Mouse (Mus musculus) thymus, adult 2 months (tissue): Measurements from ENCODE around the gene Spef2. TPM values are rescaled to one million over a fixed set of nuclear protein-coding genes. Genes with fewer than 3 reads are reported as not detected.
"Not testable (repeated sequence)": the region's sequence is repeated elsewhere in the genome, so short reads cannot be mapped to it uniquely, and the experiment has no call there.

ENCODE experiments used
- DNase-seq: peaks from one replicate; pipeline ENCODE4 v3.0.0; 2021
- H3K27ac ChIP-seq: fragments of 200-500 bp; 2 replicates; pipeline ENCODE4 v1.5.1; 2012; ENCODE audit warnings: low read length, control low read depth; ENCODE audit not compliant: control insufficient read depth, insufficient read depth
- H3K27me3 ChIP-seq: fragments of 200-500 bp; 2 replicates; pipeline ENCODE4 v1.6.1; 2012; ENCODE audit warnings: mild to moderate bottlenecking, low read length, moderate library complexity, mixed read lengths; ENCODE audit not compliant: control insufficient read depth, insufficient read depth
- H3K36me3 ChIP-seq: fragments of 200-500 bp; 2 replicates; pipeline ENCODE4 v1.6.1; 2012; ENCODE audit warnings: mild to moderate bottlenecking, low read length, moderate library complexity; ENCODE audit not compliant: control insufficient read depth, insufficient read depth
- H3K4me1 ChIP-seq: fragments of 200-500 bp; replicated peaks from 2 replicates; pipeline ENCODE4 v1.6.1; 2012; ENCODE audit warnings: low read length; ENCODE audit not compliant: control insufficient read depth, insufficient read depth
- H3K4me3 ChIP-seq: fragments of 200-500 bp; 2 replicates; pipeline ENCODE4 v1.5.1; 2012; ENCODE audit warnings: mild to moderate bottlenecking, low read length, control low read depth, moderate library complexity; ENCODE audit not compliant: control insufficient read depth, insufficient read depth
- CTCF ChIP-seq: fragments of 200-500 bp; IDR thresholded peaks from 2 replicates; pipeline ENCODE4 v1.5.1; 2012; ENCODE audit warnings: mild to moderate bottlenecking, control low read depth, low read length, moderate library complexity, borderline replicate concordance; ENCODE audit not compliant: control insufficient read depth, poor library complexity, insufficient read depth; ENCODE audit errors: extremely low read depth
- POLR2A ChIP-seq: fragments of 200-500 bp; IDR thresholded peaks from 2 replicates; pipeline ENCODE4 v1.6.1; 2012; ENCODE audit warnings: mild to moderate bottlenecking, low read length, control low read depth, moderate library complexity; ENCODE audit not compliant: control insufficient read depth, poor library complexity, insufficient read depth; ENCODE audit errors: extremely low read depth
- WGBS: fragments of 180-500 bp; shearing (Covaris S2); methylation state at CpG from one replicate; pipeline ENCODE4 v1.1.7; 2018; 5-methylcytosine and 5-hydroxymethylcytosine counted together
- polyA plus RNA-seq: library from polyadenylated mRNA; depleted of rRNA; stranded (reverse); fragments of >200 nt; gene quantifications from 2 replicates; pipeline ENCODE4 v1.2.3, GENCODE M21; 2012

Spef2 gene
- polyA plus RNA-seq, 1 experiment, result 0.18 TPM

- Histone ChIP-seq H3K4me1 (peaks cover 4% of the 10 kb centered on the region), H3K4me3 (no peak overlapping the region), H3K36me3 (no peaks in the 10 kb centered on the region), H3K27me3 (no peaks in the 10 kb centered on the region), H3K27ac (no peak overlapping the region)
- DNase-seq, result no peak
- TF ChIP-seq CTCF (no peak), POLR2A (no peak)
- 88% methylated on average over 6 of the region's 6 CpGs for WGBS
Observed at GRCm38 (mm10) chr15:9565396-9565795, 183.3 kb downstream of the Spef2 start.

- Histone ChIP-seq H3K4me3 (no peak overlapping the region), H3K36me3 (no peaks in the 10 kb centered on the region), H3K4me1 (peaks cover 4% of the 10 kb centered on the region), H3K27ac (no peak overlapping the region), H3K27me3 (no peaks in the 10 kb centered on the region)
- WGBS, result 45% methylated on average over 3 of the region's 3 CpGs
- DNase-seq, result no peak
- no peak for TF ChIP-seq CTCF
- TF ChIP-seq POLR2A, result no peak
Observed at GRCm38 (mm10) chr15:9564156-9564555, 184.5 kb downstream of the Spef2 start.

GRCm38 (mm10) chr15:9557264-9557663, 191.4 kb downstream of the Spef2 start:
- not testable (repeated sequence) for H3K4me3 ChIP-seq, H3K27ac ChIP-seq, H3K4me1 ChIP-seq, H3K36me3 ChIP-seq, H3K27me3 ChIP-seq, DNase-seq
- WGBS, result 97% methylated on average over 15 of the region's 15 CpGs

- 90% methylated on average over 2 of the region's 2 CpGs for WGBS
Observed at GRCm38 (mm10) chr15:9548951-9549350, 199.7 kb downstream of the Spef2 start.

GRCm38 (mm10) chr15:9535200-9535599, 213.5 kb downstream of the Spef2 start:
- Histone ChIP-seq H3K4me1 (no peaks in the 10 kb centered on the region), H3K27me3 (no peaks in the 10 kb centered on the region), H3K4me3 (no peak overlapping the region), H3K27ac (no peak overlapping the region), H3K36me3 (no peaks in the 10 kb centered on the region)
- no peak for TF ChIP-seq POLR2A
- TF ChIP-seq CTCF, result no peak
- 30% methylated on average over 1 of the region's 1 CpGs for WGBS
- DNase-seq, result no peak

More at GRCm38 (mm10) chr15:9548951-9549350, 199.7 kb downstream of the Spef2 start:
- no peak for DNase-seq
- no peaks in the 10 kb centered on the region for H3K27me3 ChIP-seq
- H3K36me3 ChIP-seq, result no peaks in the 10 kb centered on the region
- TF ChIP-seq POLR2A (no peak), CTCF (no peak)
- no peak overlapping the region for H3K27ac ChIP-seq
- no peaks in the 10 kb centered on the region for H3K4me1 ChIP-seq
- no peak overlapping the region for H3K4me3 ChIP-seq

- Histone ChIP-seq H3K27me3 (no peaks in the 10 kb centered on the region), H3K27ac (no peak overlapping the region), H3K4me1 (no peaks in the 10 kb centered on the region), H3K36me3 (no peaks in the 10 kb centered on the region), H3K4me3 (no peak overlapping the region)
- no peak for DNase-seq
- TF ChIP-seq CTCF (no peak), POLR2A (no peak)
- WGBS, result 21% methylated on average over 3 of the region's 3 CpGs
Observed at GRCm38 (mm10) chr15:9533356-9533902, 215.2 kb downstream of the Spef2 start.

- TF ChIP-seq CTCF (no peak), POLR2A (no peak)
- Histone ChIP-seq H3K27me3 (no peaks in the 10 kb centered on the region), H3K4me3 (no peak within 1 kb of the TSS), H3K4me1 (no peaks in the 10 kb centered on the region), H3K27ac (no peak within 1 kb of the TSS), H3K36me3 (no peaks in the 10 kb centered on the region)
- DNase-seq, result no peak
- WGBS, result 62% methylated on average over 4 of the region's 4 CpGs
Observed at GRCm38 (mm10) chr15:9530076-9530475, 218.6 kb downstream of the Spef2 start, which contains the start of gene Il7r. Il7r (minus strand) TSS chr15:9530176.
